In the genomic region with DNA sequence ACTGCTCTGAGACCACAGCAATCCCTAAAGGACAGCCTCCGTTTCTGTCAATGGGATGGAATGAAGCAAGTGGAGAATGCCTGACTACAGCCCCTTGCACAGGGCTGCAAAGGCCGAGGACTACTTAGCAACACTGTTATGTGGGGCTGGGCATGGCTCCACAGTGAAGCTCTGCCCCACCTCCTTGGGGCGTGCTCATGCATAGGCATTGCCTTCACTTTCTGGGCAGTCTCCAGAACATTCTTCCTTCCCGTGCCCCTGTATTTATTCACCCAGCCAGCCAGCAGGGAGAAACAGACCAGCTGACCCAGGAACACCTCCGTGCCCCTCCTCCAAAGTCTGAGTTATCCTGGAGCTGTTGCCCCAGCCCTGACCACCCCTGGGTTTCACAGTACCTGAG, we compare ENCODE assay signal across 13 mouse cellular contexts.
DNase-seq lines count a peak whose midpoint lies in the region; ATAC-seq lines count a peak whose summit lies in the region.
"Had no signal": no experiment of that assay in that cellular context is flagged by ENCODE, and none has a peak within 500 bp of the region (broad histone marks: within the 10 kb centered on the region; RNA-seq: fewer than 3 reads in every experiment).

No protein-coding gene starts in this region.

- H3K4me3 ChIP-seq in heart, embryonic 11.5 days (ENCODE audit: low read depth, low read length), result no peak overlapping the region
- no peak overlapping the region for H3K4me3 ChIP-seq in kidney, embryonic 14.5 days (ENCODE audit: low read length)
- H3K4me3 ChIP-seq in stomach, embryonic 15.5 days (replicated peaks), result no peak overlapping the region
- H3K4me3 ChIP-seq: embryonic facial prominence, embryonic 15.5 days; liver, embryonic 12.5 days had no signal

- H3K27me3 ChIP-seq in heart, embryonic 11.5 days (ENCODE audit: control insufficient read depth, insufficient read depth, low read length), result no peaks in the 10 kb centered on the region
- no peaks in the 10 kb centered on the region for H3K27me3 ChIP-seq in kidney, embryonic 14.5 days (ENCODE audit: control insufficient read depth, insufficient read depth, low read length)
- H3K27me3 ChIP-seq in stomach, embryonic 15.5 days (replicated peaks), result no peaks in the 10 kb centered on the region
- H3K27me3 ChIP-seq: embryonic facial prominence, embryonic 15.5 days had no signal

- peak; percentile 92 for DNase-seq in heart, adult 11 months
- peak; percentile 79 for DNase-seq in kidney, adult 11 months
- peak; percentile 66 for DNase-seq in kidney, postnatal 14 days
- DNase-seq in right cerebral cortex, postnatal 36 days (ENCODE audit: low spot score in 2 of 2), result no peak
- DNase-seq: adrenal gland, postnatal 25 days; cerebellum, postnatal 36 days had no signal

- WGBS in heart, embryonic 11.5 days (ENCODE audit: insufficient replicate concordance), result 60% methylated on average over 5 of the region's 5 CpGs
- 60% methylated on average over 5 of the region's 5 CpGs for WGBS in kidney, embryonic 14.5 days
- 39% methylated on average over 5 of the region's 5 CpGs for WGBS in stomach, embryonic 15.5 days

- no peaks in the 10 kb centered on the region for H3K9me3 ChIP-seq in heart, embryonic 11.5 days (replicated peaks; ENCODE audit: control insufficient read depth, low read length)
- no peaks in the 10 kb centered on the region for H3K9me3 ChIP-seq in kidney, embryonic 14.5 days (ENCODE audit: control insufficient read depth, low read length)
- no peaks in the 10 kb centered on the region for H3K9me3 ChIP-seq in stomach, embryonic 15.5 days
- H3K9me3 ChIP-seq: embryonic facial prominence, embryonic 15.5 days; liver, embryonic 12.5 days had no signal

- H3K9ac ChIP-seq in heart, embryonic 11.5 days (ENCODE audit: low read depth, low read length), result no peak overlapping the region
- H3K9ac ChIP-seq in kidney, embryonic 14.5 days (ENCODE audit: low read depth, low read length), result no peak overlapping the region
- H3K9ac ChIP-seq in stomach, embryonic 15.5 days, result no peak overlapping the region
- H3K9ac ChIP-seq: embryonic facial prominence, embryonic 15.5 days; liver, embryonic 12.5 days had no signal

- no peak overlapping the region for H3K27ac ChIP-seq in heart, embryonic 11.5 days (ENCODE audit: low read depth, low read length)
- no peak overlapping the region for H3K27ac ChIP-seq in kidney, embryonic 14.5 days (ENCODE audit: low read depth, low read length)
- no peak overlapping the region for H3K27ac ChIP-seq in stomach, embryonic 15.5 days
- H3K27ac ChIP-seq: embryonic facial prominence, embryonic 15.5 days; liver, embryonic 12.5 days had no signal

- H3K4me1 ChIP-seq in heart, embryonic 11.5 days (ENCODE audit: control insufficient read depth, insufficient read depth, low read length), result peaks cover 11% of the 10 kb centered on the region
- H3K4me1 ChIP-seq in kidney, embryonic 14.5 days (ENCODE audit: control insufficient read depth, insufficient read depth, low read length), result no peaks in the 10 kb centered on the region
- H3K4me1 ChIP-seq in stomach, embryonic 15.5 days, result no peaks in the 10 kb centered on the region

- no peak for ATAC-seq in heart, embryonic 11.5 days (replicated peaks; ENCODE audit: insufficient number of reproducible peaks, low FRiP score, low TSS enrichment)
- no peak for ATAC-seq in kidney, embryonic 14.5 days (ENCODE audit: low FRiP score, low TSS enrichment)
- peak; percentile 44; the same call in 1 of the 2 replicates for ATAC-seq in stomach, embryonic 15.5 days (ENCODE audit: insufficient read depth, low FRiP score, low read depth)
- no peak for ATAC-seq in cerebellum, adult (ENCODE audit: insufficient number of reproducible peaks, low FRiP score, low TSS enrichment)
- ATAC-seq: forebrain, embryonic 14.5 days; liver, embryonic 12.5 days had no signal

- no peaks in the 10 kb centered on the region for H3K36me3 ChIP-seq in heart, embryonic 11.5 days (ENCODE audit: control insufficient read depth, insufficient read depth, low read length)
- no peaks in the 10 kb centered on the region for H3K36me3 ChIP-seq in kidney, embryonic 14.5 days (ENCODE audit: control insufficient read depth, insufficient read depth, low read length)
- H3K36me3 ChIP-seq in stomach, embryonic 15.5 days, result no peaks in the 10 kb centered on the region
- H3K36me3 ChIP-seq: embryonic facial prominence, embryonic 15.5 days; liver, embryonic 12.5 days had no signal

- no peak overlapping the region for H3K4me2 ChIP-seq in heart, embryonic 11.5 days
- no peak overlapping the region for H3K4me2 ChIP-seq in kidney, embryonic 14.5 days (replicated peaks; ENCODE audit: low read depth, low read length)
- no peak overlapping the region for H3K4me2 ChIP-seq in stomach, embryonic 15.5 days
- H3K4me2 ChIP-seq: embryonic facial prominence, embryonic 15.5 days; liver, embryonic 12.5 days had no signal

Comparison
In these comparisons a context has a peak if more than half of its experiments do, and no peak if none do; other contexts are left out.
1. DNase-seq: peak in heart, adult 11 months (single experiment), kidney, adult 11 months (single experiment) and kidney, postnatal 14 days (single experiment); none in right cerebral cortex, postnatal 36 days (0 of 2).